Mouse (Mus musculus) embryonic fibroblast, embryonic 13.5 days (primary cell): Measurements from ENCODE around the gene H2al1m.
"Not testable (repeated sequence)": the region's sequence is repeated elsewhere in the genome, so short reads cannot be mapped to it uniquely, and the experiment has no call there.

ENCODE experiments used
- CTCF ChIP-seq: IDR thresholded peaks from 2 replicates; pipeline ENCODE4 v1.5.1; 2011; ENCODE audit warnings: mild to moderate bottlenecking, control low read depth, low read length, moderate library complexity, borderline replicate concordance; ENCODE audit not compliant: insufficient read depth
- POLR2A ChIP-seq: IDR thresholded peaks from 2 replicates; pipeline ENCODE4 v1.6.1; 2011; ENCODE audit warnings: low read depth, mild to moderate bottlenecking, control low read depth, low read length, moderate library complexity

DNA sequence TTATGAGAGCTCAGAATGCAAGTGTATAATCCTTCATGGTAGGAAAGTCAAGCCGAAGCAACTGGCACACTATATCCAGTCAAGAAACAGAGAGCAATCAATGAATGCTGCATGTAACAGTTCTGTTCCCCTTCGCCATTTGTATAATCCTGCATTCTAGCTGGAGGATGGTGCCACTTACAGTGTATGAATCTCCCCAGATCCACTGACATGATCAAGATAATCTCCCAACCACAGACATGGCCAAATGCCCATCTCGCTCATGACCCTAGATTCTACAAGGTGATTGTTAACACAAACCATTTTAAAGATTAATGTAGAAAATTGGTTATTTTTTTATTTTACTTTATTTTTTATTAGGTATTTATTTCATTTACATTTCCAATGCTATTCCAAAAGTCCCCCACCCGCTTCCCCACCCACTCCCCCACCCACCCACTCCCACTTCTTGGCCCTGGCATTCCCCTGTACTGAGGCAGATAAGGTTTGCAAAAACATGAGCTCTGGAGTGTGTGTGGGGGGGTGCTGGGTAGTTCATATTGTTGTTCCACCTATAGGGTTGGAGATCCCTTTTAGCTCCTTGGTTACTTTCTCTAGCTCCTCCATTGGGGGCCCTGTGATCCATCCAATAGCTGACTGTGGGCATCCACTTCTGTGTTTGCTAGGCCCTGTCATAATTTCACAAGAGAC, 9.7 kb downstream of the H2al1m start:
- TF ChIP-seq CTCF, POLR2A: not testable (repeated sequence)
